8 mouse cellular contexts compared by ENCODE assay signal in the genomic region with DNA sequence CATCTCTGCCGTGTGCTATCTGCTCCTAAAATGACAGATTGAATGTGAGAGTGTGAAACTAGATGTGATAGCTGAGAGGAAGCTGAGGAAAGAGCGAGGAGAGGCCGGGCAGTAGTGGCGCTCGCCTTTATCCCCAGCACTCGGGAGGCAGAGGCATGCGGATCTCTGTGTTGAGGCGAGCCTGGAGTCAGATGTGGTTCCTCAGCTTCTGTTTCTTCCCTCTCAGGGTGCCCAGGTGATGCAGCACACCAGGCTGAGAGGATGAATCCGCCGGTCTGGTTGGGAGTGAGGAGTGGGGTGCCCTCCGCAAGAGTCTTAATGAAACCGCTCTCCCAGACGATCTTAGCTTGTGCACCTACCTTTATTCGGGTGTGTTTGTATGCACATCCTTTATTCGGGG. TPM values are rescaled to one million over a fixed set of nuclear protein-coding genes. Genes with fewer than 3 reads are reported as not detected.
A peak's percentile ranks its signal among the peaks of the same experiment; 100 is the strongest.
DNase-seq lines count a peak whose midpoint lies in the region; ATAC-seq and TF ChIP-seq lines count a peak whose summit lies in the region.

No protein-coding gene starts in this region.

- no peak for TF ChIP-seq POLR2A in limb, embryonic 14.5 days (IDR thresholded peaks at IDR 0.05; ENCODE audit: borderline replicate concordance, extremely low read depth, insufficient read depth, insufficient read length)

- H3K27me3 ChIP-seq in lung, embryonic 14.5 days (ENCODE audit: insufficient read depth, low read length) = no peaks in the 10 kb centered on the region
- peaks cover 20% of the 10 kb centered on the region for H3K27me3 ChIP-seq in forebrain, embryonic 13.5 days
- H3K27me3 ChIP-seq in limb, embryonic 14.5 days (ENCODE audit: control insufficient read depth, insufficient read depth, low read length) = no peaks in the 10 kb centered on the region
- H3K27me3 ChIP-seq in stomach, embryonic 14.5 days (ENCODE audit: control insufficient read depth, insufficient read depth, low read length) = no peaks in the 10 kb centered on the region

- no peak overlapping the region for H3K27ac ChIP-seq in lung, embryonic 14.5 days (ENCODE audit: low read depth)
- H3K27ac ChIP-seq in forebrain, embryonic 13.5 days = no peak overlapping the region
- H3K27ac ChIP-seq in limb, embryonic 14.5 days (replicated peaks; ENCODE audit: low read depth, low read length) = peak overlapping the region; percentile 59; the same call in 1 of the 2 replicates
- peak overlapping the region; percentile 33; the same call in 1 of the 2 replicates for H3K27ac ChIP-seq in stomach, embryonic 14.5 days (ENCODE audit: low read length)

- TF ChIP-seq CTCF in lung, embryonic 14.5 days (IDR thresholded peaks at IDR 0.05; ENCODE audit: low read depth) = no peak

- no peak for DNase-seq in lung, embryonic 14.5 days
- DNase-seq in lung, postnatal 10 days = no peak
- no peak for DNase-seq in limb, embryonic 14.5 days (ENCODE audit: low spot score)
- no peak for DNase-seq in gastrocnemius, postnatal 4 days (ENCODE audit: low spot score in 2 of 2)
- no peak for DNase-seq in left cerebral cortex, postnatal 14 days (ENCODE audit: low spot score in 2 of 2)
- DNase-seq in spleen, adult 18-20 months = no peak

- intact Hi-C loops in left cerebral cortex, postnatal 14 days (cut with DNase I) = loop anchor here (5.0 to 10.0 kb wide), 5 partner anchors 47 to 495 kb away; a partner anchor contains a TSS

- peak overlapping the region; percentile 56 for H3K4me2 ChIP-seq in lung, embryonic 14.5 days
- peak overlapping the region; percentile 57 for H3K4me2 ChIP-seq in forebrain, embryonic 13.5 days
- peak overlapping the region; percentile 46 for H3K4me2 ChIP-seq in limb, embryonic 14.5 days (replicated peaks; ENCODE audit: low read depth, low read length, severe bottlenecking)
- H3K4me2 ChIP-seq in stomach, embryonic 14.5 days (replicated peaks; ENCODE audit: low read depth, low read length) = peak overlapping the region; percentile 49

- H3K36me3 ChIP-seq in lung, embryonic 14.5 days (ENCODE audit: insufficient read depth) = no peaks in the 10 kb centered on the region
- no peaks in the 10 kb centered on the region for H3K36me3 ChIP-seq in forebrain, embryonic 13.5 days (ENCODE audit: poor library complexity, severe bottlenecking)
- no peaks in the 10 kb centered on the region for H3K36me3 ChIP-seq in limb, embryonic 14.5 days (ENCODE audit: control insufficient read depth, insufficient read depth, low read length)
- H3K36me3 ChIP-seq in stomach, embryonic 14.5 days (ENCODE audit: control insufficient read depth, insufficient read depth, low read length) = no peaks in the 10 kb centered on the region

- 59% methylated on average over 15 of the region's 15 CpGs for WGBS in lung, embryonic 14.5 days
- WGBS in forebrain, embryonic 13.5 days = 68% methylated on average over 15 of the region's 15 CpGs
- 72% methylated on average over 15 of the region's 15 CpGs for WGBS in limb, embryonic 14.5 days
- WGBS in stomach, embryonic 14.5 days = 71% methylated on average over 15 of the region's 15 CpGs

- H3K9ac ChIP-seq in lung, embryonic 14.5 days = peak overlapping the region; percentile 27; the same call in 1 of the 2 replicates
- peak overlapping the region; percentile 52 for H3K9ac ChIP-seq in forebrain, embryonic 13.5 days
- peak overlapping the region; percentile 34; the same call in 1 of the 2 replicates for H3K9ac ChIP-seq in limb, embryonic 14.5 days (ENCODE audit: low read depth, low read length, severe bottlenecking)
- H3K9ac ChIP-seq in stomach, embryonic 14.5 days (replicated peaks; ENCODE audit: low read depth, low read length) = 0 out of 2 replicates have a peak overlapping the region, but pooled peaks have one; percentile 14

- no peak for ATAC-seq in lung, embryonic 14.5 days (ENCODE audit: insufficient read depth)
- no peak for ATAC-seq in forebrain, embryonic 13.5 days
- ATAC-seq in limb, embryonic 14.5 days (ENCODE audit: low FRiP score, low read depth) = no peak
- no peak for ATAC-seq in stomach, embryonic 14.5 days (ENCODE audit: insufficient number of reproducible peaks, insufficient read depth, low FRiP score, low read depth)

- H3K9me3 ChIP-seq in lung, embryonic 14.5 days (ENCODE audit: low read depth, low read length) = no peaks in the 10 kb centered on the region
- no peaks in the 10 kb centered on the region for H3K9me3 ChIP-seq in forebrain, embryonic 13.5 days (replicated peaks)
- H3K9me3 ChIP-seq in limb, embryonic 14.5 days (ENCODE audit: control insufficient read depth, low read length) = no peaks in the 10 kb centered on the region
- no peaks in the 10 kb centered on the region for H3K9me3 ChIP-seq in stomach, embryonic 14.5 days (ENCODE audit: control insufficient read depth, low read depth, low read length)

- H3K4me3 ChIP-seq in lung, embryonic 14.5 days (ENCODE audit: low read depth, low read length) = no peak overlapping the region
- H3K4me3 ChIP-seq in forebrain, embryonic 13.5 days = peak overlapping the region; percentile 26
- peak overlapping the region; percentile 28; the same call in 1 of the 2 replicates for H3K4me3 ChIP-seq in limb, embryonic 14.5 days (replicated peaks; ENCODE audit: low read length)
- no peak overlapping the region for H3K4me3 ChIP-seq in stomach, embryonic 14.5 days (ENCODE audit: low read depth, low read length)

- H3K4me1 ChIP-seq in lung, embryonic 14.5 days (ENCODE audit: insufficient read depth) = peaks cover 9% of the 10 kb centered on the region; the same call in 1 of the 2 replicates
- H3K4me1 ChIP-seq in forebrain, embryonic 13.5 days = peaks cover 28% of the 10 kb centered on the region
- H3K4me1 ChIP-seq in limb, embryonic 14.5 days (ENCODE audit: control insufficient read depth, insufficient read depth, low read length) = peaks cover 33% of the 10 kb centered on the region
- H3K4me1 ChIP-seq in stomach, embryonic 14.5 days (ENCODE audit: control insufficient read depth, insufficient read depth, low read length) = peaks cover 16% of the 10 kb centered on the region

RNA-seq across cellular contexts. Expression of a gene that starts 49.1 kb away (rescaled TPM):
- 302 and 305 TPM in 2 replicates for polyA plus RNA-seq in lung, embryonic 14.5 days (2014; fragmentation: Nextera tagmentation; extraction: Ambion mirVana)
- 354 and 365 TPM in 2 replicates for polyA plus RNA-seq in forebrain, embryonic 13.5 days (2015; fragmentation: Nextera tagmentation; extraction: Ambion mirVana)
- polyA plus RNA-seq in limb, embryonic 14.5 days (2012; rRNA removed) = 352 and 733 TPM in 2 replicates
- 231 and 233 TPM in 2 replicates for polyA plus RNA-seq in limb, embryonic 14.5 days (2014; fragmentation: Nextera tagmentation; extraction: Ambion mirVana)
- polyA plus RNA-seq in stomach, embryonic 14.5 days (2014; fragmentation: Nextera tagmentation; extraction: Ambion mirVana) = 247 and 253 TPM in 2 replicates
- 100 to 1,000 TPM; 421 to 501 TPM for total RNA-seq in gastrocnemius, postnatal 4 days (2021)
- 100 to 1,000 TPM; 263 to 314 TPM for total RNA-seq in left cerebral cortex, postnatal 14 days (2021)

Comparison
In these comparisons a context has a peak if more than half of its experiments do, and no peak if none do; other contexts are left out.
1. H3K27ac ChIP-seq: peak in limb, embryonic 14.5 days (single experiment) and stomach, embryonic 14.5 days (single experiment); none in lung, embryonic 14.5 days (single experiment) and forebrain, embryonic 13.5 days (single experiment).
2. H3K4me3 ChIP-seq: peak in forebrain, embryonic 13.5 days (single experiment) and limb, embryonic 14.5 days (single experiment); none in lung, embryonic 14.5 days (single experiment) and stomach, embryonic 14.5 days (single experiment).
3. Peak in every context shown above with its lines, with median percentiles within 50 percentile points of each other: H3K4me2 ChIP-seq and H3K9ac ChIP-seq.